Mouse (Mus musculus): Measurements from ENCODE around the gene Rpl11.

- no peak for TF ChIP-seq POLR2A (IDR thresholded peaks at IDR 0.05; ENCODE audit: control insufficient read depth, extremely low read depth, insufficient read depth, low read length, poor library complexity)
- TF ChIP-seq CTCF (IDR thresholded peaks at IDR 0.05; ENCODE audit: borderline replicate concordance, control insufficient read depth, extremely low read depth, insufficient read depth, low read length, poor library complexity) = no peak
Observed at GRCm38 (mm10) chr4:136016059-136016602, 37.1 kb downstream of the Rpl11 start.
